ENCODE assay signal across 19 mouse cellular contexts in the genomic region with DNA sequence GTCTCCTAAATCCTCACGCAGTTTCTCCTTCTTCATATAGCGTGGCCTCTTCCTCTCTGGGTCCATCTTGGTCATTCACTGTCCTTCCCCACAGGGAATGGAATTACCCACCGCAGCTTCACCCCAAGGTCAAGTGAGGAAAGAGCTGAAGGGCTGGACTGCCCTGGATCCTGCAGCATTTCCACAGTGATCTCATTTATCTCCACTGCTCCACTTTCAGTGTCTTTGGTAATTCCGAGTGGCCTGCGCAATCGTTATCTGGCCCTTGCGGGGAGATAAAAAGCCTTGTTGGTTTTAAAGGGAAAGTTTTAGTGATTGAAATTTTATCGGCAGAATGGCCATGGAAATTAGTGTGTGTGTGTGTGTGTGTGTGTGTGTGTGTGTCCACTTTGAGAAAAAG.
"Had no signal": no experiment of that assay in that cellular context is flagged by ENCODE, and none has a peak within 500 bp of the region (broad histone marks: within the 10 kb centered on the region; RNA-seq: fewer than 3 reads in every experiment).

No protein-coding gene starts in this region.

- H3K27ac ChIP-seq: kidney, embryonic 15.5 days; limb, embryonic 12.5 days; limb, embryonic 15.5 days; liver, embryonic 14.5 days; macrophage; stomach, embryonic 15.5 days had no signal

- H3K4me1 ChIP-seq: kidney, embryonic 15.5 days; limb, embryonic 12.5 days; limb, embryonic 15.5 days; stomach, embryonic 15.5 days had no signal

- H3K4me2 ChIP-seq: kidney, embryonic 15.5 days; limb, embryonic 12.5 days; limb, embryonic 15.5 days; liver, embryonic 11.5 days; lung, embryonic 14.5 days; stomach, embryonic 15.5 days had no signal

- H3K4me3 ChIP-seq: kidney, embryonic 15.5 days; limb, embryonic 12.5 days; limb, embryonic 15.5 days; stomach, embryonic 15.5 days had no signal

- H3K9me3 ChIP-seq: kidney, embryonic 15.5 days; limb, embryonic 12.5 days; limb, embryonic 15.5 days; stomach, embryonic 15.5 days had no signal

- H3K36me3 ChIP-seq: kidney, embryonic 15.5 days; limb, embryonic 12.5 days; limb, embryonic 15.5 days; stomach, embryonic 15.5 days had no signal

- H3K9ac ChIP-seq: kidney, embryonic 15.5 days; limb, embryonic 12.5 days; limb, embryonic 15.5 days; liver, embryonic 14.5 days; liver, postnatal 0 days; lung, embryonic 14.5 days; stomach, embryonic 15.5 days had no signal

- H3K27me3 ChIP-seq: kidney, embryonic 15.5 days; limb, embryonic 12.5 days; limb, embryonic 15.5 days; stomach, embryonic 15.5 days had no signal

- DNase-seq: kidney, adult 8-10 months; kidney, postnatal 10 days; kidney, postnatal 36 days; left cerebral cortex, postnatal 4 days; liver, postnatal 0 days; lung, embryonic 14.5 days; midbrain, embryonic 14.5 days; retina, postnatal 1 day; right cerebral cortex, postnatal 25 days; spleen, adult 18-20 months; thymus, postnatal 25 days had no signal

- ATAC-seq: liver, postnatal 0 days; lung, postnatal 0 days had no signal
